Mouse (Mus musculus): ENCODE results near the gene Orai3. TPM values are rescaled to one million over a fixed set of nuclear protein-coding genes. Genes with fewer than 3 reads are reported as not detected.

The Orai3 gene
- total and polyA plus RNA-seq, 3 experiments = 10.3 to 16.9 (median 11.6) TPM

DNA sequence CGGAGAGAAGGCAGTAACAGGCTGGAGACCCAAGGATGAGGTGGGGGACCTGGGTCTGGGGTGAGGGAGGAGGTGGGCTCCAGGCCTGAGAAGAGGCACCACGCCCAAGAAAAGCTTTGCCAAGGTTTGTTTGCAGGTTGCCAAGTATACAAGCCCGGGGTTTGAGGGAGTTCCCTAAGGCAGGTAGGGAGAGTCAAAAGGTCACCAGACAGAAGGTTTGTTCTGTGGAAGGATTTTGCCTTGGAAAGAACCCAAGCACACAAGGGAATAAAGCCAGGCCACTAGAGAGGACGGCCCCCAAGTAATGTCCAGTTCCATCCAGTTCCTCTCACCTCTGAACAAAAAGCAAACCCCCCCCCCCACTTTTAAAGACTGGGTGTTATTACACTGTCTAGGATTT, 41.6 kb downstream of the Orai3 start:
- no peak overlapping the region for H3K9ac ChIP-seq (ENCODE audit: insufficient read depth, low read depth)
- H3K27me3 ChIP-seq (replicated peaks) = no peaks in the 10 kb centered on the region
- no peaks in the 10 kb centered on the region for H3K36me3 ChIP-seq (replicated peaks in 1 of 2; ENCODE audit: control insufficient read depth in 1 of 2, insufficient read depth in 1 of 2, low read length in 1 of 2)
- dilution Hi-C loops (cut with MboI; ENCODE audit: extremely low pct_ligation_motif_present, extremely low pct_unique_long_range_greater_than_20kb, low sequenced_read_pairs) = no loop called here
- H3K27ac ChIP-seq (ENCODE audit: insufficient read depth, low read depth) = no peak overlapping the region
- DNase-seq (ENCODE audit: extremely low read depth) = no peak
- peaks cover 8 to 20% of the 10 kb centered on the region in 2 experiments for H3K4me1 ChIP-seq (ENCODE audit: control insufficient read depth in 1 of 2, insufficient read depth in 2 of 2)
- H3K4me2 ChIP-seq (ENCODE audit: insufficient read depth, low read depth, poor library complexity, severe bottlenecking) = no peak overlapping the region
- TF ChIP-seq CHD1 (IDR thresholded peaks at IDR 0.05; ENCODE audit: low read depth, low read length) (no peak), ZC3H11A (IDR thresholded peaks at IDR 0.05; ENCODE audit: low read depth, low read length) (no peak), GABPA (IDR thresholded peaks at IDR 0.05; ENCODE audit: insufficient replicate concordance, low read depth, low read length) (no peak), RAD21 (IDR thresholded peaks at IDR 0.05; ENCODE audit: low read depth, low read length) (no peak), NELFE (IDR thresholded peaks at IDR 0.05; ENCODE audit: low read depth, low read length) (no peak), MAX (IDR thresholded peaks at IDR 0.05; ENCODE audit: low read length) (no peak), EP300 (IDR thresholded peaks at IDR 0.05; ENCODE audit: low read length) (no peak), CTCF (conservative IDR thresholded peaks at IDR 0.05 in 1 of 2, IDR thresholded peaks at IDR 0.05 in 1 of 2; ENCODE audit: low read depth in 2 of 2, low read length in 2 of 2) (no peak), MYC (IDR thresholded peaks at IDR 0.05; ENCODE audit: low read depth, low read length) (no peak), BHLHE40 (IDR thresholded peaks at IDR 0.05; ENCODE audit: low read depth, low read length) (no peak), ETS1 (conservative IDR thresholded peaks at IDR 0.05; ENCODE audit: low read depth, low read length) (no peak), ELF1 (IDR thresholded peaks at IDR 0.05; ENCODE audit: low read depth, low read length) (no peak), POLR2AphosphoS2 (IDR thresholded peaks at IDR 0.05; ENCODE audit: low read depth, low read length) (no peak), PAX5 (IDR thresholded peaks at IDR 0.05; ENCODE audit: low read length) (no peak), MAFK (IDR thresholded peaks at IDR 0.05; ENCODE audit: insufficient replicate concordance, low read length) (no peak), MAZ (IDR thresholded peaks at IDR 0.05; ENCODE audit: low read depth, low read length) (no peak), MXI1 (IDR thresholded peaks at IDR 0.05; ENCODE audit: low read depth, low read length) (no peak), USF1 (IDR thresholded peaks at IDR 0.05; ENCODE audit: low read depth, low read length) (no peak)
- no peaks in the 10 kb centered on the region for H3K9me3 ChIP-seq (replicated peaks; ENCODE audit: low read length)
- H3K4me3 ChIP-seq (replicated peaks in 1 of 3; ENCODE audit: low read depth in 2 of 3, low read length in 2 of 3, poor library complexity in 1 of 3) = no peak overlapping the region
- H3K79me2 ChIP-seq (replicated peaks; ENCODE audit: control insufficient read depth, extremely low read depth, insufficient read depth, poor library complexity, severe bottlenecking) = no peaks in the 10 kb centered on the region
- in situ Hi-C loops (cut with MboI; ENCODE audit: low pct_ligation_motif_present, low pct_unique_long_range_greater_than_20kb, low sequenced_read_pairs) = no loop called here

- Histone ChIP-seq H3K9ac (ENCODE audit: insufficient read depth, low read depth) (no peak overlapping the region), H3K4me1 (ENCODE audit: control insufficient read depth in 1 of 2, insufficient read depth in 2 of 2) (peaks cover 8 to 27% of the 10 kb centered on the region in 2 experiments), H3K27ac (ENCODE audit: insufficient read depth, low read depth) (no peak overlapping the region), H3K4me3 (replicated peaks in 1 of 3; ENCODE audit: low read depth in 2 of 3, low read length in 2 of 3, poor library complexity in 1 of 3) (no peak overlapping the region), H3K27me3 (replicated peaks) (no peaks in the 10 kb centered on the region), H3K79me2 (replicated peaks; ENCODE audit: control insufficient read depth, extremely low read depth, insufficient read depth, poor library complexity, severe bottlenecking) (no peaks in the 10 kb centered on the region), H3K9me3 (replicated peaks; ENCODE audit: low read length) (no peaks in the 10 kb centered on the region), H3K36me3 (replicated peaks in 1 of 2; ENCODE audit: control insufficient read depth in 1 of 2, insufficient read depth in 1 of 2, low read length in 1 of 2) (no peaks in the 10 kb centered on the region), H3K4me2 (ENCODE audit: insufficient read depth, low read depth, poor library complexity, severe bottlenecking) (no peak overlapping the region)
- DNase-seq (ENCODE audit: extremely low read depth) = no peak
- dilution Hi-C loops (cut with MboI; ENCODE audit: extremely low pct_ligation_motif_present, extremely low pct_unique_long_range_greater_than_20kb, low sequenced_read_pairs) = no loop called here
- TF ChIP-seq MEF2A (IDR thresholded peaks at IDR 0.05; ENCODE audit: borderline replicate concordance, low read depth, low read length) = no peak
- TF ChIP-seq EP300 (IDR thresholded peaks at IDR 0.05; ENCODE audit: low read length) = no peak
- in situ Hi-C loops (cut with MboI; ENCODE audit: low pct_ligation_motif_present, low pct_unique_long_range_greater_than_20kb, low sequenced_read_pairs) = no loop called here
These were observed 42.7 kb downstream of the Orai3 start for GRCm38 (mm10) chr7:127812292-127812691.

Measured in CH12.LX (cell line).